Mouse (Mus musculus): ENCODE results near the gene Clba1. TPM values are rescaled to one million over a fixed set of nuclear protein-coding genes. Genes with fewer than 3 reads are reported as not detected.

The Clba1 gene
- polyA plus RNA-seq, 1 experiment from 2014 or later = 6.1 TPM

- Histone ChIP-seq H3K9ac (replicated peaks; ENCODE audit: low read depth, low read length) (no peak overlapping the region), H3K27ac (ENCODE audit: low read length) (peak overlapping the region; percentile 55; the same call in 1 of the 2 replicates)
Measured at GRCm38 (mm10) chr12:112797672-112798331, 10.9 kb upstream of the Clba1 start.

GRCm38 (mm10) chr12:112798332-112798681, 10.4 kb upstream of the Clba1 start:
- Histone ChIP-seq H3K9ac (replicated peaks; ENCODE audit: low read depth, low read length) (no peak overlapping the region), H3K36me3 (ENCODE audit: control insufficient read depth, insufficient read depth, low read length) (no peaks in the 10 kb centered on the region), H3K27ac (ENCODE audit: low read length) (peak overlapping the region; percentile 55; the same call in 1 of the 2 replicates), H3K4me2 (replicated peaks; ENCODE audit: low read depth, low read length) (no peak overlapping the region), H3K4me3 (ENCODE audit: low read depth, low read length) (no peak overlapping the region), H3K9me3 (ENCODE audit: control insufficient read depth, low read depth, low read length) (no peaks in the 10 kb centered on the region), H3K27me3 (ENCODE audit: control insufficient read depth, insufficient read depth, low read length) (0 out of 2 replicates have a peak, but pooled peaks cover 6% of the 10 kb centered on the region), H3K4me1 (ENCODE audit: control insufficient read depth, insufficient read depth, low read length) (peaks cover 65% of the 10 kb centered on the region)
- no peak for ATAC-seq (ENCODE audit: insufficient number of reproducible peaks, insufficient read depth, low FRiP score, low read depth)
- 9% methylated on average over 5 of the region's 5 CpGs for WGBS

More at GRCm38 (mm10) chr12:112797672-112798331, 10.9 kb upstream of the Clba1 start:
- Histone ChIP-seq H3K4me1 (ENCODE audit: control insufficient read depth, insufficient read depth, low read length) (peaks cover 70% of the 10 kb centered on the region), H3K4me3 (ENCODE audit: low read depth, low read length) (no peak overlapping the region), H3K27me3 (ENCODE audit: control insufficient read depth, insufficient read depth, low read length) (0 out of 2 replicates have a peak, but pooled peaks cover 6% of the 10 kb centered on the region), H3K36me3 (ENCODE audit: control insufficient read depth, insufficient read depth, low read length) (no peaks in the 10 kb centered on the region), H3K4me2 (replicated peaks; ENCODE audit: low read depth, low read length) (no peak overlapping the region), H3K9me3 (ENCODE audit: control insufficient read depth, low read depth, low read length) (no peaks in the 10 kb centered on the region)
- ATAC-seq (ENCODE audit: insufficient number of reproducible peaks, insufficient read depth, low FRiP score, low read depth) = no peak
- 45% methylated on average over 14 of the region's 15 CpGs for WGBS

GRCm38 (mm10) chr12:112798716-112799115, 10.0 kb upstream of the Clba1 start:
- no peaks in the 10 kb centered on the region for H3K36me3 ChIP-seq (ENCODE audit: control insufficient read depth, insufficient read depth, low read length)
- no peaks in the 10 kb centered on the region for H3K9me3 ChIP-seq (ENCODE audit: control insufficient read depth, low read depth, low read length)
- peaks cover 61% of the 10 kb centered on the region for H3K4me1 ChIP-seq (ENCODE audit: control insufficient read depth, insufficient read depth, low read length)
- H3K9ac ChIP-seq (replicated peaks; ENCODE audit: low read depth, low read length) = no peak overlapping the region
- peak overlapping the region; percentile 61; the same call in 1 of the 2 replicates for H3K27ac ChIP-seq (ENCODE audit: low read length)
- H3K4me3 ChIP-seq (ENCODE audit: low read depth, low read length) = no peak overlapping the region
- H3K4me2 ChIP-seq (replicated peaks; ENCODE audit: low read depth, low read length) = no peak overlapping the region
- 62% methylated on average over 5 of the region's 5 CpGs for WGBS
- ATAC-seq (ENCODE audit: insufficient number of reproducible peaks, insufficient read depth, low FRiP score, low read depth) = no peak
- 0 out of 2 replicates have a peak, but pooled peaks cover 6% of the 10 kb centered on the region for H3K27me3 ChIP-seq (ENCODE audit: control insufficient read depth, insufficient read depth, low read length)

- 79% methylated on average over 10 of the region's 10 CpGs for WGBS
Measured at GRCm38 (mm10) chr12:112799237-112799970, 9.3 kb upstream of the Clba1 start.

GRCm38 (mm10) chr12:112800476-112800875, 8.3 kb upstream of the Clba1 start:
- H3K27me3 ChIP-seq (ENCODE audit: control insufficient read depth, insufficient read depth, low read length) = 0 out of 2 replicates have a peak, but pooled peaks cover 6% of the 10 kb centered on the region

More at GRCm38 (mm10) chr12:112799237-112799970, 9.3 kb upstream of the Clba1 start:
- Histone ChIP-seq H3K9me3 (ENCODE audit: control insufficient read depth, low read depth, low read length) (no peaks in the 10 kb centered on the region), H3K4me1 (ENCODE audit: control insufficient read depth, insufficient read depth, low read length) (peaks cover 54% of the 10 kb centered on the region), H3K4me2 (replicated peaks; ENCODE audit: low read depth, low read length) (no peak overlapping the region), H3K9ac (replicated peaks; ENCODE audit: low read depth, low read length) (no peak overlapping the region), H3K27ac (ENCODE audit: low read length) (0 out of 2 replicates have a peak overlapping the region, but pooled peaks have one; percentile 61), H3K4me3 (ENCODE audit: low read depth, low read length) (no peak overlapping the region), H3K27me3 (ENCODE audit: control insufficient read depth, insufficient read depth, low read length) (0 out of 2 replicates have a peak, but pooled peaks cover 6% of the 10 kb centered on the region), H3K36me3 (ENCODE audit: control insufficient read depth, insufficient read depth, low read length) (no peaks in the 10 kb centered on the region)
- no peak for ATAC-seq (ENCODE audit: insufficient number of reproducible peaks, insufficient read depth, low FRiP score, low read depth)

GRCm38 (mm10) chr12:112801864-112802846, 6.6 kb upstream of the Clba1 start, which contains the start of gene Ahnak2:
Gene Ahnak2 (minus strand): TSS chr12:112802657.
- no peak within 1 kb of the TSS for H3K27ac ChIP-seq (ENCODE audit: low read length)
- peaks cover 27% of the 10 kb centered on the region for H3K4me1 ChIP-seq (ENCODE audit: control insufficient read depth, insufficient read depth, low read length)
- H3K4me3 ChIP-seq (ENCODE audit: low read depth, low read length) = peak within 1 kb of the TSS; percentile 50
- H3K9me3 ChIP-seq (ENCODE audit: control insufficient read depth, low read depth, low read length) = no peaks in the 10 kb centered on the region
- peak; percentile 62; the same call in 1 of the 2 replicates for ATAC-seq (ENCODE audit: insufficient number of reproducible peaks, insufficient read depth, low FRiP score, low read depth)
- H3K36me3 ChIP-seq (ENCODE audit: control insufficient read depth, insufficient read depth, low read length) = no peaks in the 10 kb centered on the region
- peak within 1 kb of the TSS; percentile 42; the same call in 1 of the 2 replicates for H3K9ac ChIP-seq (replicated peaks; ENCODE audit: low read depth, low read length)
- peak within 1 kb of the TSS; percentile 100 for H3K4me2 ChIP-seq (replicated peaks; ENCODE audit: low read depth, low read length)
- WGBS = 3% methylated on average over 67 of the region's 69 CpGs
- H3K27me3 ChIP-seq (ENCODE audit: control insufficient read depth, insufficient read depth, low read length) = 0 out of 2 replicates have a peak, but pooled peaks cover 6% of the 10 kb centered on the region

More at GRCm38 (mm10) chr12:112800476-112800875, 8.3 kb upstream of the Clba1 start:
- Histone ChIP-seq H3K27ac (ENCODE audit: low read length) (no peak overlapping the region), H3K9ac (replicated peaks; ENCODE audit: low read depth, low read length) (no peak overlapping the region), H3K4me1 (ENCODE audit: control insufficient read depth, insufficient read depth, low read length) (peaks cover 43% of the 10 kb centered on the region), H3K4me3 (ENCODE audit: low read depth, low read length) (no peak overlapping the region), H3K36me3 (ENCODE audit: control insufficient read depth, insufficient read depth, low read length) (no peaks in the 10 kb centered on the region), H3K4me2 (replicated peaks; ENCODE audit: low read depth, low read length) (no peak overlapping the region), H3K9me3 (ENCODE audit: control insufficient read depth, low read depth, low read length) (no peaks in the 10 kb centered on the region)
- 12% methylated on average over 4 of the region's 4 CpGs for WGBS
- no peak for ATAC-seq (ENCODE audit: insufficient number of reproducible peaks, insufficient read depth, low FRiP score, low read depth)

- H3K36me3 ChIP-seq (ENCODE audit: control insufficient read depth, insufficient read depth, low read length) = no peaks in the 10 kb centered on the region
- WGBS = 31% methylated on average over 3 of the region's 3 CpGs
- H3K4me2 ChIP-seq (replicated peaks; ENCODE audit: low read depth, low read length) = peak overlapping the region; percentile 100
- no peak overlapping the region for H3K4me3 ChIP-seq (ENCODE audit: low read depth, low read length)
- H3K9me3 ChIP-seq (ENCODE audit: control insufficient read depth, low read depth, low read length) = no peaks in the 10 kb centered on the region
- 0 out of 2 replicates have a peak, but pooled peaks cover 6% of the 10 kb centered on the region for H3K27me3 ChIP-seq (ENCODE audit: control insufficient read depth, insufficient read depth, low read length)
- ATAC-seq (ENCODE audit: insufficient number of reproducible peaks, insufficient read depth, low FRiP score, low read depth) = no peak
- no peak overlapping the region for H3K9ac ChIP-seq (replicated peaks; ENCODE audit: low read depth, low read length)
- H3K4me1 ChIP-seq (ENCODE audit: control insufficient read depth, insufficient read depth, low read length) = peaks cover 19% of the 10 kb centered on the region
- H3K27ac ChIP-seq (ENCODE audit: low read length) = no peak overlapping the region
Measured at GRCm38 (mm10) chr12:112802917-112803316, 5.8 kb upstream of the Clba1 start.

All from stomach, embryonic 14.5 days (tissue).